Mouse (Mus musculus): ENCODE results near the gene Pabpn1l. TPM values are rescaled to one million over a fixed set of nuclear protein-coding genes. Genes with fewer than 3 reads are reported as not detected.
A peak's percentile ranks its signal among the peaks of the same experiment; 100 is the strongest.
"Not testable (repeated sequence)": the region's sequence is repeated elsewhere in the genome, so short reads cannot be mapped to it uniquely, and the experiment has no call there.

Gene Pabpn1l
- total RNA-seq, 2 experiments from 2014 or later = not detected

- no peak for DNase-seq
These were observed 23.8 kb upstream of the Pabpn1l start for GRCm38 (mm10) chr8:122646337-122646736.

- no peak for DNase-seq
These were observed 21.8 kb upstream of the Pabpn1l start for GRCm38 (mm10) chr8:122644175-122644954.

- DNase-seq = no peak
These were observed 19.5 kb upstream of the Pabpn1l start for GRCm38 (mm10) chr8:122642071-122642470.

- DNase-seq = no peak
These were observed 18.9 kb upstream of the Pabpn1l start for GRCm38 (mm10) chr8:122641406-122641805.

GRCm38 (mm10) chr8:122640825-122641224 is 18.3 kb upstream of the Pabpn1l start:
- no peak for DNase-seq

GRCm38 (mm10) chr8:122639521-122640248 is 17.1 kb upstream of the Pabpn1l start:
- DNase-seq = peak; percentile 77

GRCm38 (mm10) chr8:122638601-122639000 is 16.1 kb upstream of the Pabpn1l start:
- DNase-seq = no peak

GRCm38 (mm10) chr8:122637230-122637629 is 14.7 kb upstream of the Pabpn1l start:
- DNase-seq = no peak

- peak; percentile 86 for DNase-seq
These were observed 14.2 kb upstream of the Pabpn1l start for GRCm38 (mm10) chr8:122636803-122637175.

GRCm38 (mm10) chr8:122635878-122636802 is 13.6 kb upstream of the Pabpn1l start:
- no peak for DNase-seq

GRCm38 (mm10) chr8:122633205-122633604 is 10.7 kb upstream of the Pabpn1l start:
- no peak for DNase-seq

GRCm38 (mm10) chr8:122632134-122632533 is 9.6 kb upstream of the Pabpn1l start:
- not testable (repeated sequence) for DNase-seq

GRCm38 (mm10) chr8:122630696-122631095 is 8.2 kb upstream of the Pabpn1l start:
- DNase-seq = no peak

GRCm38 (mm10) chr8:122629388-122629787 is 6.8 kb upstream of the Pabpn1l start:
- no peak for DNase-seq

GRCm38 (mm10) chr8:122626896-122627295 is 4.4 kb upstream of the Pabpn1l start:
- DNase-seq = no peak

- no peak for DNase-seq
These were observed 3.3 kb upstream of the Pabpn1l start for GRCm38 (mm10) chr8:122625811-122626210.

- DNase-seq = no peak
These were observed 2.1 kb upstream of the Pabpn1l start for GRCm38 (mm10) chr8:122624653-122625052.

- DNase-seq = peak; percentile 80
These were observed 1.5 kb upstream of the Pabpn1l start for GRCm38 (mm10) chr8:122623844-122624642.

GRCm38 (mm10) chr8:122620446-122620845 is 2.1 kb downstream of the Pabpn1l start:
- no peak for DNase-seq

- no peak for DNase-seq
These were observed 3.7 kb downstream of the Pabpn1l start for GRCm38 (mm10) chr8:122618660-122619378.

Data from gastrocnemius, postnatal 25 days (tissue).